ENCODE assay signal across 8 mouse cellular contexts in the genomic region with DNA sequence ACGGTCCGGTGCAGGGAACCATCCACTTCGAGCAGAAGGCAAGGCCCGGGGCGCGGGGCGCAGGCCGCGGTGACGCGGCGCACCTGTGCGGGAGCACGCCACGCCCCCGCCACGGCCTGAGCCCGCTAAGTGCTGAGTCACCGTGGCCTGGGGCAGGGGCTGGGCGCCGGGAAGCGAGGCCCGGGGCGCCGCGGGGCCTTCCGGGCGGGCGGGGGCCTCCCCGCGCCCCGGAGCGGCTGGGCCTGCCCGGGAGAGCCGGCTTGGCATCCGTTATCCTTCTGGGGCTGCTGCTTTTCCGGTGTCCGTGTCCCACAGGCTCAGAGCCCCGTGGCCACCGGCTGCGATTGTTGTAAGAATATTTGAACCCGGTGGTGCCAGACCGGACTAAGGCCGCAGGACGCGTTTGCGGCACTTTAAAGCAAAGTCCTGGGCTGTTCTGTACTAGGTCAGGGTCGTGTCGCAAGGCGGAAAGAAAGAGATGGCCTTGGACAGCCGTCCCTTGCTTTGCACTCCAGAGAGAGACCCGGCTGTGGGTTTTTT. TPM values are rescaled to one million over a fixed set of nuclear protein-coding genes. Genes with fewer than 3 reads are reported as not detected.
DNase-seq lines count a peak whose midpoint lies in the region; ATAC-seq lines count a peak whose summit lies in the region.

No protein-coding gene starts in this region.

- peak; percentile 56 for DNase-seq in ovary, adult 18-20 months (ENCODE audit: low spot score)
- no peak for DNase-seq in ovary, postnatal 14 days (ENCODE audit: low spot score)
- DNase-seq in adrenal gland, postnatal 14 days: peak; percentile 82
- peak; percentile 57 for DNase-seq in induced T-regulatory cell, adult 2 months (ENCODE audit: low read depth)
- DNase-seq in lung, postnatal 10 days: peak; percentile 54
- peak; percentile 43 for DNase-seq in right cerebral cortex, postnatal 4 days
- DNase-seq in urinary bladder, adult 2 months (ENCODE audit: low spot score): no peak

- H3K4me2 ChIP-seq in forebrain, embryonic 13.5 days: peak overlapping the region; percentile 76

- WGBS in forebrain, embryonic 13.5 days: under 1% methylated on average over 22 of the region's 52 CpGs

- H3K27me3 ChIP-seq in forebrain, embryonic 13.5 days: no peaks in the 10 kb centered on the region

- peaks cover 30% of the 10 kb centered on the region for H3K4me1 ChIP-seq in forebrain, embryonic 13.5 days

- H3K9me3 ChIP-seq in forebrain, embryonic 13.5 days (replicated peaks): no peaks in the 10 kb centered on the region

- peak overlapping the region; percentile 95 for H3K4me3 ChIP-seq in forebrain, embryonic 13.5 days

- H3K9ac ChIP-seq in forebrain, embryonic 13.5 days: peak overlapping the region; percentile 96

- peaks cover 27% of the 10 kb centered on the region for H3K36me3 ChIP-seq in forebrain, embryonic 13.5 days (ENCODE audit: poor library complexity, severe bottlenecking)

- peak; percentile 83 for ATAC-seq in forebrain, embryonic 13.5 days

- H3K27ac ChIP-seq in forebrain, embryonic 13.5 days: peak overlapping the region; percentile 92

RNA-seq across cellular contexts. Expression of gene Sod1, which starts 0.4 kb away (rescaled TPM):
- total RNA-seq in adrenal gland, postnatal 14 days (2021): 1,154 and 1,200 TPM in 2 replicates
- 954 and 979 TPM in 2 replicates for polyA plus RNA-seq in forebrain, embryonic 13.5 days (2015; fragmentation: Nextera tagmentation; extraction: Ambion mirVana)
- polyA plus RNA-seq in urinary bladder, adult 2 months (2012; rRNA removed): 1,059 and 1,122 TPM in 2 replicates

Comparison
In these comparisons a context has a peak if more than half of its experiments do, and no peak if none do; other contexts are left out.
1. DNase-seq: peak in ovary, adult 18-20 months (single experiment), adrenal gland, postnatal 14 days (single experiment), induced T-regulatory cell, adult 2 months (single experiment), lung, postnatal 10 days (single experiment) and right cerebral cortex, postnatal 4 days (single experiment); none in ovary, postnatal 14 days (single experiment) and urinary bladder, adult 2 months (single experiment).